Mouse (Mus musculus): ENCODE measurements around the gene Nfia.

Nfia gene

DNA sequence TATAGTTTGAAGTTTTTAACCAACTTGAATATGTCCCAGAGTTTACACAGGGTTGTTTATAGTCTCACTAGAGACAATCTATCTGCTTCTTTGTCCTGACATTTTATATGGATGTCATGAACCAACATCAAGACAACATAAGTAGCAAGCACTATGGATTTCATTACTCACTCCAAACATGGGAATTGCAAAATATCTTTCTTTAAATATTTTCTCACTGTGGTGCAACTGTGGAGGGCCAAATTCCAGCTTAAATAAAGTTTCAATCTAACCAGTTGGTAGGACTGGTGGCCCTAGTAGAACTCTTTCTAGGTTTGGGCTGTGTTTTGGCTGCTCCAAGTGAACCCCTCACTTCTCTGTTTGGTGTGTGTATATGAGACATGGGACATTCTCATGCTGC, 43.5 kb downstream of the Nfia start:
- DNase-seq (ENCODE audit: low spot score in 2 of 2): no peak

DNA sequence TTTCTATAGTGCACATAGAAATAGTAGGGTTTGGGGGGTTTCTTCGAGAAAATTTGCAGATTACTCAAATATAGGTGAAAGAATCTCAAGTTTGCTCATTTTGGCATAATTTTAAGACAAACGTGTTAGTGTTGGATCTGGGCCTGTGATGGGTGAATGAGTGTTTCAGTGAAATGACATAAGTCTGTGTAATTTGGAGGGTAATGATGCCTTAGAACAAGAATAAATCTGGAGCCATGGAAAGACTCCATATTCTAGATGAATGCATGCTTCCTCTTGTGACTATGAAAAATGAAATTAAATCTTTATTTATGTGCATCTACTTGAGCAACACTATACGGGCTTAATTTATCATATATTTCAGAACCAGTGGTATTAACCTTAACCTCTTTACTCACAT, 44.2 kb downstream of the Nfia start:
- DNase-seq (ENCODE audit: low spot score in 2 of 2): no peak

DNA sequence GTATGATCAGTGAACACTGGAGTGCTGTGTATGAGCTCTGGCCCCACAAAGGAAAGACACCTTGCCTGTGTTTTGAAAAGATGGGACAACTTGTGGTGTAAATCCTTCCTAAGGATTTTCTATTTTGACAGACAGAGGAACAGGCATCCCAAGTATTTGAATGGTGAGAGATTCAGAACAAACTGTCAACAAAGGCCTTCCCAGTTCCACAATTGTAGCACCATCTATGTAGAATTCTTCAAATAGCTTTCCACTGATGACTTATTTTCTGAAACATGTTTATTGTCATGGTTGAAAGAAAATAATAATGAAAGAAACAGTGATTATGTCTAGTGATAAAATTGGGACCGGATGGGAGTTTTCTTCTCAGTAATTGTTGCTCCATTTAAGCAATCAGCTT, 45.2 kb downstream of the Nfia start:
- no peak for DNase-seq (ENCODE audit: low spot score in 2 of 2)

DNA sequence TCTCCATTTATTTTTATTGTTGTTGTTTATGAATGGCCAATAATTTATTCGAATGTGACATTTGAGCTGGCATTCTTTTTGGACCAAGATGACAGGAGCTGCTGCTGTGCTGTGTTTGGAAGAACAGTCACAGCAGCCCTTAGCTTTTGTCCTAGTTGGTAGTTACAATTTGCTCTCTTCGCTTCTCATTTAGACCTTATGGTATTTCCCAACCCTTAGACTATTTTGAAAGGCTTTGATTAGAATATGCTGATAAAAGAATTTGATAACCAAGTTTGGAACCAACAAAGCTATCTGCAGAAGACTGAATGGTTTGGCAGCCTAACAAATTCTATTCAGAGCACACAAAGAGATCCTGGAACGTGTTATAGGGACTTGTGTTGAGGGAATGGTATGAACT, 46.0 kb downstream of the Nfia start:
- DNase-seq (ENCODE audit: low spot score in 2 of 2): no peak

DNA sequence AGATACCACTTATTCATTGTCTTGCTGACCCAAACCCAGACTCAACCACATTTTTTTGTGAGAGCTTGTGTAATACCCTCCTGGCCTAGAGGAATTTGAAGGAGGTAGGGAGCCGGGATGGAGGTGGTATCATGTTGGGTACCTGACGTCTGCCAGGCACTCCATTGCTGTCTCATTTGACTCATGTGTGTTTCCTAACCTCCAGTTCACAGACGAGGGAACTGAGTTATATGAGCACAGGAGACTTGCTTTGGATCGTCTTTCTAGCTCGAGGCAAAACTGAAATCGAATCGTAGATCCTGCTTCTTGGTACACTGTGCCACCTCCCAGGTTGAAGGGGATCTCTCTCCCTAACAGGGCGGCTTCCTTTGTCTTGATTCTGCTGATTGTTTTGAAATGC, 46.6 kb downstream of the Nfia start:
- no peak for DNase-seq (ENCODE audit: low spot score in 2 of 2)

DNA sequence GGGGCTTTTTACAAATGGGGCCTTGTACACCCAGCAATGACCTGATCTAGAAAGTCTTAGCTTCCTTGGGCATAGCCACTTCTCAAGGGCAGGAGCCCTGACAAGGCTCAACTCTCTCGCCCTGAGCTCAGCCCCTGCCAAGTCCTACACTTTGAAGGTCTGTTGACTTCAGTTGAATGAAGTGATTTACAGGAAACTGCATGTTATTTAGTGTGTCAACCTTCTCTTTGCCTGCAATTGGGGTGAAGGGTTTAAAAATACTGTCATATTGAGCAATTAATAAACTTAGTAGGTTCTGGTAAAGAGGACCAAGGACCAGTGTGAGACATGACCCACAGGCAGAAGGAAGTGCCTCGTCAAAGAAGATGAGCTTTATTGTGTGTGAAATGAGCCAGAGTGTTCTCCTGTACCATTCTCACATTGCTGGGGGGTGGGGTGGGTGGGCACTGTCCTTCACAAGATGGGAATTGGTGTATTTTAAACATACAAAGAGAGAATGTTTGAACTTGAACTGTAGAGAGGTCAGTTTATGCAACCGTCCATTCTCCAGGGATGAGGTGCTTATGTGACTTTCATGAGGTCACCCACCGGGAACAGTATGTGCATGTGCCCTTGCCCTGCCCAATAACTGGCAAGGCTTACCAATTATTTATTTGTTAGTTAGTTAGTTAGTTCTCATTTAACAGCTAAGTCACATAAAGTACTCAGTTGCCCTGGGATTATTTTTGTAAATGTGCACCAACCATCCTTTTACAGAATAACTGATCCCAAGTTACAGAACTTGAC, 48.1 kb downstream of the Nfia start:
- DNase-seq (ENCODE audit: low spot score in 2 of 2): no peak

DNA sequence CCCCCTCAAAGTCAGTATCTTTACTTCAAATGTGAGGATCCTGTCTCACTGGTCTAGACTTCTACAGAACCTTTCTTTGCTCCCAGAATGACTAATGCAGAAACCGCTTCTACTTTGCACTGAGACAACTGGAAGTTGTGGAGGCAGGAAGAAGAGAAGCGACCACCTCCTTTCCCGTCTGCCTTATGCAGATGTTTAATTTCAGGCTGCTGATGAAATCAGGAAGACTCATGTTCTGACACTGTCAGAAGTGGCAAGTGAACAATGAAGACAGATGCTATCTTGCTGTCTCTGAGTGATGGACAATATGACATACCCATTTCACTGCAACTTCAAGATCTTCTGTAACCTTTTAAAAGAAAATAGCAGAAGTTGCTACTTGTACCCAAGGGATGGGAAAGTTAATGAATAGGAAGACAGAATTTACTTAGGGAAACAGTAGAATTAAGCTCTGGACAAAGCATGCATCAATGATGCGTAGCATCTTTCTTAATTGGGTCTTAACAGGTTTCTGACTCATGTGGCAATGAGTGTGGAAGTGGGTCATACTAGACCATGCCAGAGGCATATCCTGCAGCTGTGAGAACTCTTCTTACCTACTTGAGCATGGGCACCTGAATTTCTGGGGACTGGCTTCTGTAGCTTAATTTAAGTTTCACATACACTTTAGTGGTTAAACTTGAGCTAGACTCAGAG, 49.2 kb downstream of the Nfia start:
- DNase-seq (ENCODE audit: low spot score in 2 of 2): no peak

DNA sequence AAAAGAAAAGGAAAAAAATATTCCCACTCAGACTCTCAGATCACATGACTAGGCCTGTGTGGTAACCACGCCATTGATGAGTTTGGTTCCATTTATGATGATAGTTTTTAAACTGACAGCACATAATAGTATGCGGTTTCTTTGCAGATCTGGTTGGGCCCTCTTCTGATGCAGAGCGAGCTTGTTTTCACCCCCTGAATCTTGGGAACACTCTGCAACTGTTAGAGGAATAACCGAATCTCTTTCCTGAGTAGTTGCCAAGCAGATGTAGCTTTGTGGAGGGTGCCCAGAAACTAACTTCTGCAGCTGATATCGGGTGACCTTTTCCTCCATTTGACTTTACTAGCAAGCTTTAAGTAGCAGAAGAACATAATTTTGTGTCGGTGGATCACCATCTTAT, 51.0 kb downstream of the Nfia start:
- no peak for DNase-seq (ENCODE audit: low spot score in 2 of 2)

DNA sequence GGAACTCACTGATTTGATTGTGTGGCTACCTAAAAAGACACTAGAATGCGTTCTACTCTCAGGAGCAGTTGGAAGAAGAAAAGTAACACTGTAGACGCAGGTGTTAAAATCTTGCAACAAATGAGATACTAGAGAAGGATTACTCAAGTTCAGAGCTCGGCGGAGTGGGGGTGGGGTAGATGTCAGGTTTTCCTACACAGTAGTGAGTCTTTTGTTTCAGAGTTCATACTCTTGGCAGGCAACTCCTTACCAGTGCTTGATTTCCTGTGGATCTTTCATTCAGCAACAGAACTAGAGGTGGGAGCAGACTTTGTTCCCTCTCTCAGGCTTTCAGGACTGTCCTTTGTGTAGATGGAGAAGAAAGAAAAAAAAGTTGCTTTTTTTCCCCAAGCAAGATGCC, 51.9 kb downstream of the Nfia start:
- DNase-seq (ENCODE audit: low spot score in 2 of 2): no peak

DNA sequence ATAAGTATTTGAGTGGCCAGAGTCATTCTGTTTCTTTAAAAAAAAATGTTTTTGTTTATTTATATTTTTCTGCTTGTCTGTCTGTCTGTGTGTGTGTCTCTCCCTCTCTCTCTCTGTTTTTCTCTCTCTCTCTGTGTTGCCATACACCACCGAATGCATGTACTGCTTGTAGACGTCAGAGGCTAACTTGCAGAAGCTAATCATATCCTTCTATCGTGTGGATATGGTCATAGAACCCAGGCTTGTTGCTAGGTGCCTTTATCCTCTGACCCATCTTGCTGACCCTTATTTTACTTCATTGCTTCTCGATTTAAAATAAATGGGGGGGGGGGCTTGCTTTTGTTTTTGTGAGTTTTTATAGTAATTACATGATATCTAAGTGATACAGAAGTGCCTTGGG, 52.9 kb downstream of the Nfia start:
- DNase-seq (ENCODE audit: low spot score in 2 of 2): no peak

DNA sequence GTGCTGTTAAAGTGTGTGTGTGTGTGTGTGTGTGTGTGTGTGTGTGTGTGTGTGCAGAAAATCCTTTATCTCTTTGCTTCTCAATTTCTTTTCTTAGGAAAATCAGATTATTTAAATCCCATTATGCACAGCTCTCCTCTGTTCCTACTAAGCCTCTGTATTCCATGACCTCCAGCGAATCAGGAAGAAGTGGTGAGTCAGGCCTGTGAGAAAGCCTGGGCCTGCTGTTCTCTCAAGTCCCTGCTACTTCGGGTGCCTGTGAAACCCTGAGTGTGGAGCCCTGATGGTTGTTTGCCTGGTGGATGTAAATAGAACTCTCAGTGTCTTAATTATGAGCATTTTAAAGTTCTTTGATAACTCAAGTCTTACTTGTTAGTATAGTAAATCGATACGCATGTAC, 53.3 kb downstream of the Nfia start:
- DNase-seq (ENCODE audit: low spot score in 2 of 2): no peak

DNA sequence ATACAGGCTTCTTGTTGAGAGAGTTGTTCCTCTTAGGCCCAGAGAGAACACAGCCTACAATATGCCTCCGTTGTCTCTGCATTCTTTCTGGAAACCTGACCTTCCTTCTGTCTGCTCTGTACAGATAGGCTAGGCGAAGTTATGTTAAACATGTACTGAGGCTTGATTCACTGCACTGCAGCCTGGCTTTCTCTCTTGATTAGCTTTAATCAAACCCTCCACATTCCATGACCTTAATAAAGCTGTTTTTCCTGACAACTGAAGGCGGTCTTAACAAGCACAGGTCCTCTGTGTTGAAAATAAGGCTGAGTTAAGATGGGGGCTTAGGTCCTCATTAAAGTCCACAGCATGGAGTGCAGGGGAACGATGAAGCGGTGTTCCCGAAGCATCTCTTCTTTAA, 54.6 kb downstream of the Nfia start:
- no peak for DNase-seq (ENCODE audit: low spot score in 2 of 2)

DNA sequence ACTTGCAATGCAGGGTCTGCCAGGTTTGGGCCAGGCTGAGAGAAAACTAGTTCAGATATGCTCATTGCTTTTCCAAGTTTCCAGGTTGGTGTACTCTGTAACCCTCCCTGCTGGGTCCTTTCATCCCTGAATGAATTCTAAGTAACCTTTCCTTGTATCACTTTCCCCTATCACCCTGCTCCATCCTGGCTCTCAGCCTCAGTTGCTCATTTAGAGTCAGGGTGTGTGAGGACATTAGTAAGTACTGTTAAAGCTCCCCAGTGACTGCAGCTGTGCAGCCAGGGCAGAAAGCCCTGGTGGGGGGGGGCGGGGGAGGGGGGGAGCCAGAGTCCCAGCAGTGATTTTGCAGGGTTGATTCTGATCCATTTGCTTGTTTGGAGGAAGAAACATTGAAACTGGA, 56.0 kb downstream of the Nfia start:
- DNase-seq (ENCODE audit: low spot score in 2 of 2): no peak

DNA sequence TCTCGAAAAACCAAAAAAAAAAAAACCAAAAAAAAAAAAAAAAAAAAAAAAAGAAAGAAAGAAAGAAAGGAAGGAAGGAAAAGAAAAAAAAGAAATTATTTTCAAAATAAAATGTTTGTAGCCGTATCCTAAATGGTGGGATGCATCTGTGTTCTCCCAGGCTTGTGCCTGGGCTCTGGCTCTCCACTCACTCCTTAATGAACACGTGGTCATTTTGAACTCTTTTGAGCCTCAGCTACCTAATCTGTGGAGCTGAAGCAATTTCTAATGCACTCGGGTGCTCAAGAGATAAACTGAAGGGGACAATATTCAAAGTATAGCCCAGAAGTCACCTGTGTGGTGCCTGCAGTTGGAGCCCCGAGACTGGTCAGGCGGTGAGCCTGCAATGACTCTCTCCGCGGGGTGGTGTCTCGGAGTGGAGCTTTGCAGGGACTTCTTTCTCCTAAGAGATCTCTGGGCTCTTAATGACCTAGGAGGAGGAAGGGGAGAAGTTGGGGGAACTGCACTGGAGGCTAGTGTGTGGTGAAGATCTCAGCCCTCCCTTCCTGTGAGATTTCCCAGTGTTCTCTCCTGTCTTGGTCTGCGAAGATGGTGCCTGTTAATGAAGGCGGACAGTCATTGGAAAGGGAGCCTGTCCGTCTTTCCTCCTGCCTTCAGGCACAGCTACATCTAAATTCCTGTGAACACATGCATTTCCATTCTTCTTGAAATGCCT, 57.0 kb downstream of the Nfia start:
- no peak for DNase-seq (ENCODE audit: low spot score in 2 of 2)

DNA sequence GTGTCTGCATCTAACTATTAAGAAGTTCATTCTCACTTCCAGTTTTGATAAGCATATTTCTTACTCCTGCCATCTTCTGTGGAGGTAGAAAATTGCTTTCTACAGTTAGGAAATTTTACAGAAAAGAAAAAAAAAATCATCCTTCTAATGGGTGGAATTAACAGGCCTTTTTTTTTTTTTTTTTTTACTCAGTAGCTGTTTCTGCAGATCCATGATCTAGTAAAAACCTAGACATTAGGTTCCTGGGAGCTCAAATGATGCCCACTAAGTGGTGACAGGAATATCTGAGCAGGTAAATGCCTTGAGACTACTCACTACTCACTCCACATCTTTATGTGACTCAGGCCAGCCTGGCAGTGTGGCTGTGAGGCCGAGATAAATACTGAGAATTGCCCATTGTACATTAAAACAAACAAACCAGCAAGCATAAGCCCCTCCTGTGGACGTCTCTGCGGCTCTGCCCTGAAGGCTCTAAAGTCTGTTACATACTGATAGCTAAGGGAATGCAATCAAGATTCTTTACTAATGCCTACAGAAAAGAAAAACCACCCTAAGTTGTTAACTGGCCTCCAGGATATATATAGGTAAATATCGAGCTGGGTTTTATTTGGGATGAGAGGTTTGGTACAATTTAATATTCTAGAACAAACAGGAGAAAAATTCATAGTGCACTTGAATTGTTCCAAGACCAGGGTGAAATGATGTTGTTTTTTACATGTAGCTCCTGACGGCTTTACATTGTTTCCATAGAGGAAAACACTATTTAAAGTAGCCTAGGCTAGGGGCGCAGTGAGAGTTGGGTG, 57.7 kb downstream of the Nfia start:
- DNase-seq (ENCODE audit: low spot score in 2 of 2): no peak

DNA sequence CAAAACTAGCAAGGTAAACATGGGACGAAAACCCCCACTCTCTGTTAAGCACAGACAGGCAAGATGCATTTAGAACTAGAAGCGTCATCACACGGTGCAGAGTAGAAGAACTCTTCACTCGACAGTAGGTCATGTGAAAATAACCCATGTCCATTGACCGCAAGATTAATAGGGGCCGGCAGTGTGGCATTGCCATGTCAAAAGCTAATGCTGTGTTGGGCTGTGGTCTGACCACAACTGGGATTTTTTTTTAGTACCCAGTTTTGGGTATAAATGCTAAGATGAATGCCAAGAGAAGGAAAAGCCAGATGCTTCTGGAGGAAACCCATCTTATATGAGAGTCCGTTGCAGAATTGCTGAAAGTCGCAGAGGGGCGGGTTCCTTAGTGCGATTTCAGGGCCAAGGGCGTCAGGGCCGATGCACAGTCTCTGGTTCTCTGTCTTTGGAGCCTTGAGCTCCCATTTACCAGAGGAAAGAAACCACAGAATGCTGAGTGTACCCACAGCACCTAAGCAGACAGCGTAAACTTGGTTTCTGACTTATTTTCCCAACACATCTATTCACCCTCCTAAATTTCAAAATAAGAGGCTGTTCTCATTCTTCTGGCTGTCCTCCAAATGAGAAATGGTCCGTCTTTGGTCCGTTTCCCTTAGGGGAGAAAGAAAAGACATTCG, 58.5 kb downstream of the Nfia start:
- no peak for DNase-seq (ENCODE audit: low spot score in 2 of 2)

DNA sequence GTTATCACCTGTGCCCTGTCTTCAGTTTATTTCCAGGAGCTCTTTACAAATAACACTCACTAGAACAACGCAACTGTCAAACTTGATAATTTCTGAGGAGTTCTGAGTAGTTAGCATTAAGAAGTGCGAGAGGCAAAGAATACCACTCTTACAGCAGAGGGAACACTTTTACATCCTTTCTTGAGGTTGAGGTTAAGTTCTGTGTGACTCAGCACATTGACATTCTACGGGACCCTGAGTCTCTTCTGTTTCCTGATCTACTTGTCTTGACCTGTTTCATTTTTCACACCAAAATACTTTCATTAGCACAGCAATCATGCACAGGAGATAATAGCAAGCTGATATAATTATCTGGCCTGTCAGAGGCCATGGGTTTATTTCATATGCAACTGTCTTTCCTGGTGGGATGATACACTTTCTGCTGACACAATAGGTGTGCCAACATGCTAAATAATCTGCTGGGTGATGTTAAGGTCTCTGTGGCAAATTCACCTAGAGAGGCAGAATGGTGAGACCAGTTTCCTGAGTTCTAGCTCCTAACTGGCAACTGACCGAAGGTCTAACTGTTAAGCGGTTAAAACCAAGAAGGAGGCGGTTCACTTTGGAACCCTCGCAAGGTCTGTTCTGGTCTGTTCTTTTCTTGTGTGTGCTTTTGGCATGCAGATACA, 59.2 kb downstream of the Nfia start:
- no peak for DNase-seq (ENCODE audit: low spot score in 2 of 2)

DNA sequence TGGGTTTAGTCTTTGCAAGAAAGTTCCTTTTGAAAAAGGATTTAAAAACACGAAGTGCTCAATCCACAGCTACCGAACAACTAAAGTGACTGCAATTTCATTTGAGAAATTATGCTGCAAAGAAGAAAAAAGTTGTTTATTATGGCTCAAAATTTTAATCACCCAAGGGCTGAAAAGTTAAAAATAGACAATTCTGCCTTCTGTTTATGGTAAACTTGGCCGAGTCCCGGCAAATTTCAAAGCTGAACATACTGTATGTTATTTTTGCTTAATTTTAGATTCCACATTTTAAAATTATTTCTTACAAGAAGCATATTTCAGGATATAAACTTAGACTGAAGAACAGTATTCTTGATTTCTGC, 59.7 kb downstream of the Nfia start:
- DNase-seq (ENCODE audit: low spot score in 2 of 2): no peak

DNA sequence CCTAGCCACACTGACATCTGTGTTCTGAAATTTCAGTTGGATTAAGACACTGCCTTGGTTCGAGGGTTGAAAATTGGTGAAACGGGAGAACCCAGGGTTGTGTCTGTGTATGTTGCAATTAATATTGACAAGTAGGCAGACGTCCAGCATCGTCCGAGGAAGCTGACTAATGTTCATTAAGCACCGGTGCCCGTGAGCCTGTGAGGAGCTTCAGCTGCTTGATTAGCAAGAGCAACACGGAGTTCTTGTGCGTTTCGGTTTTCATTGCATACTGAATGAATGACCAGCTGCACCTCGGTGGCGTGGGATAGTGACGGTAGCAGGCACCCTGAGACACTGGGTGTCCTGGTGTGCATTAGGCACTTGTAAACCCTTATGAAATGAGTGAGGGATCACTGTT, 64.3 kb downstream of the Nfia start:
- no peak for DNase-seq (ENCODE audit: low spot score in 2 of 2)

DNA sequence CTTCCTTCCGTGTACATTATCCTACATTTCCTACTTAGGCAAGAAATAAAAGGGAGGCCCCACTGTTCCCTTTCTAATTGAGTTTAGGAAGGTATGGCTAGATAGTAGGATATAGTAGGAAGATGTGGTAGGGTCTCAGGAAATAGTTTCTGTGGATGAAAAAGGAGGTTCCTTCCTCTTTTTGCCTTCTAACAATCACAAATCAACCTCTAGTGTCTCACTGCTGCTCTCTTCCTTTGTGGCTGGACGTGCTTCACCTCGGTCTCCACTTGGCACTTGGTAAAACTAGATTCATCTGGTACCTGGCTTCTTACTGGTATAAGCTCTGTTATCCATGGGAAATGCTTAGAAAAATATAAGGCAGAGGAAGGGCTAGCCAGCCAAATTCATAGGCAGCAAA, 65.2 kb downstream of the Nfia start:
- no peak for DNase-seq (ENCODE audit: low spot score in 2 of 2)

DNA sequence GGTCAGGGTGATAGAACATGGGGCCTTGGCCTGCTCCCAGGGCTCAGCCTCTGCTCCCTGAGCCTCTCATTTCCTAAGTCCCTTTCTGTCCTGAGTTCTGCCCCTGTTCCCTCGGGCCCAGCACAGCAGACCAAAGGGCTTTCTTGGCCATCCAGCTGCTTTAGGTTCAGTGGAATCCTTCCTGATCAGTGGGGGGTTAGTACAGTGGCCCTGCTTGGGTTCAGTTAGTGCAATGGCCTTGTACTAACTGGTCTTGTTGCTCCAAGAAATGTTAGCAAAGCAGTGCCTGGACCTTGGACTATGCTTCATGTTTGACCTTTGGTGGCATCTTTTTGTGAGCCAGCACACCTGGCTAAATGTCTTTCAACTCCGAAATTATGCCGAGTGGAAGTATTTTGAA, 66.1 kb downstream of the Nfia start:
- DNase-seq (ENCODE audit: low spot score in 2 of 2): no peak
